Mouse (Mus musculus) spleen, embryonic (tissue): ENCODE data around the gene Pik3r2.

Source experiments
- CTCF ChIA-PET: fragments of 350-600 bp; sonication (Branson Sonifier 250); formaldehyde crosslinking; loops from one replicate; lab custom pipeline; 2022; lab: Charles Lee

The Pik3r2 gene

GRCm38 (mm10) chr8:70776496-70777444, at the start of gene Pik3r2:
TSS of gene Pik3r2 (minus strand) at chr8:70776713.
- CTCF ChIA-PET: interaction anchor here (1.4 kb wide), 2 partner anchors 14 to 18 kb away, joined by 3 to 5 read pairs; no protein-coding TSS in a partner anchor

GRCm38 (mm10) chr8:70825816-70826215, 49.3 kb upstream of the Pik3r2 start:
- CTCF ChIA-PET: no interaction called here

- CTCF ChIA-PET: interaction anchor here (1.1 kb wide), 1 partner anchor 21 kb away, joined by 3 read pairs; no protein-coding TSS in a partner anchor
Observed at GRCm38 (mm10) chr8:70823802-70824201, 47.3 kb upstream of the Pik3r2 start.

- CTCF ChIA-PET: interaction anchor here (0.7 to 1.1 kb wide), 4 partner anchors 22 to 71 kb away, joined by 3 to 4 read pairs (median 4); no protein-coding TSS in a partner anchor
Observed at GRCm38 (mm10) chr8:70822594-70822993, 46.1 kb upstream of the Pik3r2 start.

- CTCF ChIA-PET: interaction anchor here (0.9 to 1.0 kb wide), 2 partner anchors 22 to 70 kb away, joined by 3 to 4 read pairs; no protein-coding TSS in a partner anchor
Observed at GRCm38 (mm10) chr8:70821992-70822391, 45.5 kb upstream of the Pik3r2 start.

GRCm38 (mm10) chr8:70821399-70821962, 45.0 kb upstream of the Pik3r2 start:
- CTCF ChIA-PET: interaction anchor here (0.5 to 1.0 kb wide), 5 partner anchors 23 to 991 kb away, joined by 3 to 5 read pairs (median 4); no protein-coding TSS in a partner anchor

- CTCF ChIA-PET: no interaction called here
Observed at GRCm38 (mm10) chr8:70820101-70820935, 43.8 kb upstream of the Pik3r2 start.

GRCm38 (mm10) chr8:70816679-70817078, 40.2 kb upstream of the Pik3r2 start:
- CTCF ChIA-PET: no interaction called here

GRCm38 (mm10) chr8:70812885-70813284, 36.4 kb upstream of the Pik3r2 start:
- CTCF ChIA-PET: no interaction called here

- CTCF ChIA-PET: no interaction called here
Observed at GRCm38 (mm10) chr8:70812055-70812454, 35.5 kb upstream of the Pik3r2 start.

- CTCF ChIA-PET: interaction anchor here (0.7 kb wide), 1 partner anchor 21 kb away, joined by 3 read pairs; no protein-coding TSS in a partner anchor
Observed at GRCm38 (mm10) chr8:70810962-70811680, 34.6 kb upstream of the Pik3r2 start.

- CTCF ChIA-PET: interaction anchor here (0.6 to 0.9 kb wide), 2 partner anchors 8 to 264 kb away, joined by 3 read pairs; no protein-coding TSS in a partner anchor
Observed at GRCm38 (mm10) chr8:70808955-70809701, 32.6 kb upstream of the Pik3r2 start.

GRCm38 (mm10) chr8:70808239-70808638, 31.7 kb upstream of the Pik3r2 start, which contains the start of gene Il12rb1:
TSS of gene Il12rb1 (plus strand) at chr8:70808449.
- CTCF ChIA-PET: interaction anchor here (0.6 to 0.9 kb wide), 3 partner anchors 9 to 263 kb away, joined by 3 to 5 read pairs (median 3); no protein-coding TSS in a partner anchor

GRCm38 (mm10) chr8:70807304-70807703, 30.8 kb upstream of the Pik3r2 start:
- CTCF ChIA-PET: no interaction called here

GRCm38 (mm10) chr8:70806541-70806940, 30.0 kb upstream of the Pik3r2 start:
- CTCF ChIA-PET: no interaction called here

GRCm38 (mm10) chr8:70804481-70805206, 28.1 kb upstream of the Pik3r2 start, which contains the start of gene Mast3:
TSS of gene Mast3 (minus strand) at chr8:70805054.
- CTCF ChIA-PET: interaction anchor here (1.2 to 1.3 kb wide), 2 partner anchors 17 to 35 kb away, joined by 3 read pairs; partner anchors contain the start of gene Arrdc2

- CTCF ChIA-PET: interaction anchor here (0.5 to 1.3 kb wide), 2 partner anchors 17 to 91 kb away, joined by 3 read pairs; no protein-coding TSS in a partner anchor
Observed at GRCm38 (mm10) chr8:70803761-70804480, 27.4 kb upstream of the Pik3r2 start.
